Mouse (Mus musculus): Measurements from ENCODE around the gene Tom1l2. TPM values are rescaled to one million over a fixed set of nuclear protein-coding genes. Genes with fewer than 3 reads are reported as not detected.

Gene Tom1l2
- total and polyA plus RNA-seq, 2 experiments = 9.6 to 22.1 TPM

- Histone ChIP-seq H3K4me3 (ENCODE audit: insufficient read depth, low read depth, low read length) (peak overlapping the region; percentile 89), H3K9ac (ENCODE audit: low read depth, low read length) (peak overlapping the region; percentile 95; the same call in 1 of the 2 replicates), H3K4me1 (ENCODE audit: control insufficient read depth, insufficient read depth, low read length) (peaks cover 35% of the 10 kb centered on the region), H3K27ac (replicated peaks; ENCODE audit: insufficient read depth, low read depth, low read length) (peak overlapping the region; percentile 77), H3K36me3 (ENCODE audit: control insufficient read depth, insufficient read depth, low read length) (no peaks in the 10 kb centered on the region), H3K79me2 (ENCODE audit: control insufficient read depth, insufficient read depth, low read length) (peaks cover 44% of the 10 kb centered on the region), H3K27me3 (ENCODE audit: control insufficient read depth, insufficient read depth, low read length) (no peaks in the 10 kb centered on the region)
- DNase-seq (ENCODE audit: extremely low read depth, low read depth, low spot score) = no peak
- WGBS = 6% methylated on average over 8 of the region's 8 CpGs
- no peak for TF ChIP-seq CTCF (IDR thresholded peaks at IDR 0.05; ENCODE audit: low read depth, low read length)
- no peak for TF ChIP-seq POLR2A (IDR thresholded peaks at IDR 0.05; ENCODE audit: extremely low read depth, insufficient read depth, low read length)
Observed at GRCm38 (mm10) chr11:60219609-60220008, 133.1 kb downstream of the Tom1l2 start.

- Histone ChIP-seq H3K4me1 (ENCODE audit: control insufficient read depth, insufficient read depth, low read length) (peaks cover 21% of the 10 kb centered on the region), H3K36me3 (ENCODE audit: control insufficient read depth, insufficient read depth, low read length) (no peaks in the 10 kb centered on the region), H3K9ac (ENCODE audit: low read depth, low read length) (no peak overlapping the region), H3K27me3 (ENCODE audit: control insufficient read depth, insufficient read depth, low read length) (no peaks in the 10 kb centered on the region), H3K27ac (replicated peaks; ENCODE audit: insufficient read depth, low read depth, low read length) (no peak overlapping the region), H3K4me3 (ENCODE audit: insufficient read depth, low read depth, low read length) (no peak overlapping the region), H3K79me2 (ENCODE audit: control insufficient read depth, insufficient read depth, low read length) (peaks cover 44% of the 10 kb centered on the region)
- 84% methylated on average over 7 of the region's 7 CpGs for WGBS
- TF ChIP-seq CTCF (IDR thresholded peaks at IDR 0.05; ENCODE audit: low read depth, low read length) (no peak), POLR2A (IDR thresholded peaks at IDR 0.05; ENCODE audit: extremely low read depth, insufficient read depth, low read length) (no peak)
- DNase-seq (ENCODE audit: extremely low read depth, low read depth, low spot score) = no peak
Observed at GRCm38 (mm10) chr11:60217467-60217866, 135.2 kb downstream of the Tom1l2 start.

GRCm38 (mm10) chr11:60216671-60217070 is 136.0 kb downstream of the Tom1l2 start:
- Histone ChIP-seq H3K36me3 (ENCODE audit: control insufficient read depth, insufficient read depth, low read length) (no peaks in the 10 kb centered on the region), H3K4me3 (ENCODE audit: insufficient read depth, low read depth, low read length) (no peak overlapping the region), H3K27me3 (ENCODE audit: control insufficient read depth, insufficient read depth, low read length) (no peaks in the 10 kb centered on the region), H3K79me2 (ENCODE audit: control insufficient read depth, insufficient read depth, low read length) (peaks cover 44% of the 10 kb centered on the region), H3K27ac (replicated peaks; ENCODE audit: insufficient read depth, low read depth, low read length) (no peak overlapping the region), H3K4me1 (ENCODE audit: control insufficient read depth, insufficient read depth, low read length) (peaks cover 25% of the 10 kb centered on the region), H3K9ac (ENCODE audit: low read depth, low read length) (no peak overlapping the region)
- TF ChIP-seq CTCF (IDR thresholded peaks at IDR 0.05; ENCODE audit: low read depth, low read length) = no peak
- no peak for TF ChIP-seq POLR2A (IDR thresholded peaks at IDR 0.05; ENCODE audit: extremely low read depth, insufficient read depth, low read length)
- no peak for DNase-seq (ENCODE audit: extremely low read depth, low read depth, low spot score)
- WGBS = 93% methylated on average over 1 of the region's 1 CpGs

GRCm38 (mm10) chr11:60213266-60213665 is 139.4 kb downstream of the Tom1l2 start:
- no peak for DNase-seq (ENCODE audit: extremely low read depth, low read depth, low spot score)
- no peak for TF ChIP-seq CTCF (IDR thresholded peaks at IDR 0.05; ENCODE audit: low read depth, low read length)
- no peak for TF ChIP-seq POLR2A (IDR thresholded peaks at IDR 0.05; ENCODE audit: extremely low read depth, insufficient read depth, low read length)
- Histone ChIP-seq H3K4me3 (ENCODE audit: insufficient read depth, low read depth, low read length) (no peak overlapping the region), H3K9ac (ENCODE audit: low read depth, low read length) (no peak overlapping the region), H3K4me1 (ENCODE audit: control insufficient read depth, insufficient read depth, low read length) (peaks cover 27% of the 10 kb centered on the region), H3K36me3 (ENCODE audit: control insufficient read depth, insufficient read depth, low read length) (no peaks in the 10 kb centered on the region), H3K27ac (replicated peaks; ENCODE audit: insufficient read depth, low read depth, low read length) (no peak overlapping the region), H3K27me3 (ENCODE audit: control insufficient read depth, insufficient read depth, low read length) (no peaks in the 10 kb centered on the region), H3K79me2 (ENCODE audit: control insufficient read depth, insufficient read depth, low read length) (peaks cover 30% of the 10 kb centered on the region)
- 60% methylated on average over 6 of the region's 6 CpGs for WGBS

- H3K9ac ChIP-seq (ENCODE audit: low read depth, low read length) = no peak overlapping the region
- no peaks in the 10 kb centered on the region for H3K27me3 ChIP-seq (ENCODE audit: control insufficient read depth, insufficient read depth, low read length)
- H3K36me3 ChIP-seq (ENCODE audit: control insufficient read depth, insufficient read depth, low read length) = no peaks in the 10 kb centered on the region
- H3K79me2 ChIP-seq (ENCODE audit: control insufficient read depth, insufficient read depth, low read length) = peaks cover 19% of the 10 kb centered on the region; the same call in 1 of the 2 replicates
- H3K4me1 ChIP-seq (ENCODE audit: control insufficient read depth, insufficient read depth, low read length) = peaks cover 39% of the 10 kb centered on the region
- H3K27ac ChIP-seq (replicated peaks; ENCODE audit: insufficient read depth, low read depth, low read length) = no peak overlapping the region
- TF ChIP-seq CTCF (IDR thresholded peaks at IDR 0.05; ENCODE audit: low read depth, low read length) = no peak
- no peak for TF ChIP-seq POLR2A (IDR thresholded peaks at IDR 0.05; ENCODE audit: extremely low read depth, insufficient read depth, low read length)
- 56% methylated on average over 12 of the region's 12 CpGs for WGBS
- no peak overlapping the region for H3K4me3 ChIP-seq (ENCODE audit: insufficient read depth, low read depth, low read length)
- DNase-seq (ENCODE audit: extremely low read depth, low read depth, low spot score) = no peak
Observed at GRCm38 (mm10) chr11:60211761-60212160, 140.9 kb downstream of the Tom1l2 start.

DNA sequence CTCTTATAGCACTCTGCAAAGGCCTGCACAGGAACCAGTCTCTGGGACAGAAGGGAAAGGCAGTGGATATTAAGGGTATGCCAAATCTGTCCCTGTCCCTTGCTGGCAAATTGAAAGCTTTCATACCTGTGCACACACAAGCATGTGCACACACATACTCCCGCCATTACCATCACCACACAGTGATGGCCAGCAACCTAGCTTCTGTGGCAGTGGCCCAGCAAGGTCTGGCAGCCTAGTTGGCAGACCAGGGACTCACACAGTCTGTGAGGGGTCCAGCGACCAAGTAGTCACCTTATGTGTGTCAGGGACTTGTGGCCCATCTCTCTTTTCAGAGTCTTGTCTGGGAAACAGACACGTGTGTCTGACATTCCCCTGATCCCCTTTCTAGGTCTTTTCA is 141.6 kb downstream of the Tom1l2 start:
- H3K27me3 ChIP-seq (ENCODE audit: control insufficient read depth, insufficient read depth, low read length) = no peaks in the 10 kb centered on the region
- H3K79me2 ChIP-seq (ENCODE audit: control insufficient read depth, insufficient read depth, low read length) = peaks cover 19% of the 10 kb centered on the region; the same call in 1 of the 2 replicates
- H3K27ac ChIP-seq (replicated peaks; ENCODE audit: insufficient read depth, low read depth, low read length) = peak overlapping the region; percentile 59
- no peaks in the 10 kb centered on the region for H3K36me3 ChIP-seq (ENCODE audit: control insufficient read depth, insufficient read depth, low read length)
- H3K9ac ChIP-seq (ENCODE audit: low read depth, low read length) = peak overlapping the region; percentile 35
- 32% methylated on average over 3 of the region's 3 CpGs for WGBS
- TF ChIP-seq CTCF (IDR thresholded peaks at IDR 0.05; ENCODE audit: low read depth, low read length) (no peak), POLR2A (IDR thresholded peaks at IDR 0.05; ENCODE audit: extremely low read depth, insufficient read depth, low read length) (no peak)
- peaks cover 44% of the 10 kb centered on the region for H3K4me1 ChIP-seq (ENCODE audit: control insufficient read depth, insufficient read depth, low read length)
- peak; percentile 41 for DNase-seq (ENCODE audit: extremely low read depth, low read depth, low spot score)
- H3K4me3 ChIP-seq (ENCODE audit: insufficient read depth, low read depth, low read length) = no peak overlapping the region
